Mouse (Mus musculus) MEL-GATA-1-ER (cell line): ENCODE data around the gene Taf3.

Experiments used
- DNase-seq: peaks from one replicate; pipeline ENCODE4 v3.0.0-alpha.2; 2012; ENCODE audit warnings: low read depth; ENCODE audit errors: extremely low read depth

The Taf3 gene

DNA sequence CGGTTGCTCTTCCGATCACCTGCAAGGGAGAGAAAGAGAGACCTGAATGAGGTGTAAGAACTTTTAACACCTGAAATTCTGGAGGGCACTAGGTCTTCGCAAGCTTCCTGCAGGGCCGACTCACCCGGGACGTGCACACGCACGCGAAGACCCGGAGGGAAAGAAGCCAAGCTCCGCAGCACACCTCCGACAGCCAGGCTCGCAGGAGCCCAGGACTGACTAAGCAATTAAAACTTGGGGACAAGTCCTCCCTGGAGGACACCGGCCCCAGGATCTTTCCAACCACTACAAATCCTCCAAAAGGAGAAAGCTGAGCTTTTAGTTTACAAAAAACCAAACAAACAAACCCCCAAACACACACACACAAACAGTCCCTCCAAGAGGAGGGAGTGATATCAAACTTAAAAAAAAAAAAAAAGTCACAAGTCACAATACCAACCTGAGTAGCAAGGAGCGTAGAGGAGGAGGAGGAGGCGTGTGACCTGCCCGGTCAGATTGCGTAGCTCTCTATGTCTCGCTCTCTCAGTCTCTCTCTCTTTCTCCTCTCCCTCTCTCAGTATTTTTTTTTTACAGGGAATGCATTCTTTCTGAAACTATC is 170.3 kb downstream of the Taf3 start:
- no peak for DNase-seq

DNA sequence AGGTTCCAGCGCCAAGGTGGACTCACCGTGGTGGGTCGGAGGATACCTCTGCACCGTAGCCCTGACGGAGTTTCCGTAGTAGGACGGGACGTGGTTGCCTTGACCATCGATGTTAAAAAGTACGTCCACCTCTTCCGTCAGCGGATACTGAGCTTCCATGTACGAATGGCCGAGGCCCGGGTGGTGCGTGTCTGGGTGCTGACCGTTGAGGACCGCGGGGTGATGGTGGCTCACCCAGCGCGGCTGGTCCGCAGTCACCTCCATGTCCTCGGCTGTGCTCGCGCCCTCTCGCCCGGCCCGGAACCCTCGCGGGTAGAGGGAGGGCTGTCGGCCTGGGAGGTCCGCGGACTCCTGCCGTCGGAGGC is 171.1 kb downstream of the Taf3 start:
- DNase-seq = no peak

DNA sequence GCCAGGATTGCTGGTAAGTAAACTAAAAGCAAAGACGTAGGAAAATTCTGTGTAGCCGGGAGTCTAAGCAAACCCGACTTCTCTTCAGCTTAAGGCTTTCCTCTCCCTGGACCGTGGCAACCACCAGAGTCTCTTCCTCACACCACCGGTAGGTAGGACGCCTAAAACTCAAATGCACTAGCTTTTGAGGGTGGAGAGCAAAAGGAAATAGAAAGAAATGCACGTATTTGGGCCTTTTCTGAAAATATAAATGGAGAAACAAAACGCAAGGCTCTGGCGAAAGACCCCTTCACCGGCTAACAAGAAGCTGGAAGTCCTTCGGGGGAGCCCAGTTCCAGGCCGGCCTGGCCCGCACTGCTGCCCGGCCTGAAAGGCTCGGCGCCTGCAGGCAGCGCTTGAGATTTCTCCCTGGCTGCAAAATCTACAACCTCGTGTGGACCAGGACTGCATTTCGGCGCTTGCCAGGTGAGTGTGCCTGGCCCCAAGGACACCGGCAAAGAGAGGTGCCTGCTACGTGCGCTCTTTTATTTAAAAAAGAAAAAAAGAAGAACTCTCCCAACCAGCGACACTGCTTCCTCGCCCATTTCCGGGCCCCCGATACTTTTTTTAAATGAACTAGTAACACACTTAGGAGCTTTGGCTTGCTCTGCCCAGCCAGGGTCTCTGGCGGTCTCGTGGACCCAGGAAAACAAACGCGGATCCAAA is 171.6 kb downstream of the Taf3 start:
- DNase-seq = no peak

DNA sequence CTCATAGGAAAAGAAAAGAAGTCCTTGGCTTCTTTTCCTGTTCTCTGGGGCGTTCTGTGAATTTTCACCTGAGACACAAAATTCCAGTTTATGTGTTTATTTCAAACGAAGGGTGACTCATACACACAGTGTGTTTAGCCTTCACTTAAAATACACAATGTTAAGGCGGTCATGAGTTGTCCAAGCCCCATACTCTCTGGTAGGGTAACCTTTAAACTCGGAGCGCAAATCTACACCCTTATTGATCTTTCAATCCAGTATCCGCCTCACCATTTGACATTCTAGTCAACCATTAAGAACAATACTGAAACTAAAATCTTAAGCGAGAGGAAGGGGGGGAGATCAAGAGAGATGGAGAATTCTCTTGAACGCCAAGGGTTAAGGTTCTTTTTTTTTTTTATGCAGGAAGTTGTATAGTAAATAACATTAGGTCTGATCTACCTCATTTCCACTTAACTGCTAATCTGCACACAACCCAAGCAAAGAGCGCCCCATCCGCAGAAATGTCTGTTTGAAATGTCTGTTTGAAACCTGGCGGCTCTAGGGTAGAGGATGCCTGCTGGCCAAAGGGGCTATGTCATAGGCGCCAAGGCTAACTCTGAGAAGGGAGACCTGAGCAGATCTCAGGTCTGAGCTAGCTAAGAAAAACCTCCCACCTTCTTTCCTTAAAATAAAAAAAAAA is 172.6 kb downstream of the Taf3 start:
- no peak for DNase-seq

DNA sequence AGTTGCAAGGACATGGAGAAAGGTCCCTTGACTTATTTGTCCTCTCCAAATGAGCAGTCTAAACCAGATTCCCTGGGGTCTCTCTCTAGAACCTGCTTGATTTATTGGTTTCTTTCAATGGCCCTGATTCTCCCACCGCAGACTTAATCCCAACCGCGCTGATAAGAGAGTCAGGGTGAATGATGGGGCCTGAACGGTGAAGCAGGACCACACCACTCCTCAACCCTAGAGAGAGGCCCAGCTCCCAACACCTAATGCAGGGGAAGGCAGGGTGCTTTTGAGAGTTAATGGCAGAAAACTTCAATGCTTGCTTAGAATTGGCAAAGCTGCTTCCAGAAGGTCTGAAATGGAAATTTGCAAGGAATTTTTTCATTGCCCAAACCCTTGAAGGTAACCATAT is 173.2 kb downstream of the Taf3 start:
- no peak for DNase-seq

DNA sequence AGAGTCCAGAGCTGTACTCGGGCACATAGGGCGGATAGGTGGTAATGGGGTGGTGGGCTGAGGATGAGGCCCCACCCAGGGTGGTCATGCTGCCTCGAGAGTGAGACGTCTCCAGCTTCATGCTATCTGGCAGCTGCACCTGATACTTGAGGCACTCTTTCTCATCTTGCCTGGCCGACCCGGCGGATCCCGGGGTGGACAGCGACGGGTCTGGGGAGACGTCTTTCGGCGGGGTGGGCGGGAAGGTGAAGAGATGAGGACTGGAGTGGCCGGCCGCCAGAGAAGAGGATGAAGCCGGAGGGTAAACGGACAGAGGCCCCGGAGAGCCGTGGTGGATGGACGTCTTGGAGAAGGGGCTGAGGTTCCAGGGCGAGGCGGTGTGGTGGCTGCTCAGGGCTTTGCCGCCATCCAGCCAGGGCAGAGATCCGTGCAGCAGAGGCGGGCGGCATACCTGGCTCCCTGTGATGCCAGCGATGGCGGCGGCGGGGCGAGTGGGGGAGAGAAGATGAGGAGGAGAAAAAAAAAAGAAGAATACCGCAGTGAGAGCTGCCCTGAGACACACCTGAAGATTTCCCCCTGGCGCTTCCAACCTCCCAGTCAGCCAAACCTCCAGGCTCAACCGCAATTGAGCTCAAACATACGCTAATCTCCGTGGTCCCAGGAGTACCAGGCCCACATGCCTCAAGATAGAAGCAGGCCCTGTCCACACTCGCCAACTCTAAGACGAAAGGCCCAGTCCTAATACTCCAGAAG is 173.8 kb downstream of the Taf3 start:
- no peak for DNase-seq

DNA sequence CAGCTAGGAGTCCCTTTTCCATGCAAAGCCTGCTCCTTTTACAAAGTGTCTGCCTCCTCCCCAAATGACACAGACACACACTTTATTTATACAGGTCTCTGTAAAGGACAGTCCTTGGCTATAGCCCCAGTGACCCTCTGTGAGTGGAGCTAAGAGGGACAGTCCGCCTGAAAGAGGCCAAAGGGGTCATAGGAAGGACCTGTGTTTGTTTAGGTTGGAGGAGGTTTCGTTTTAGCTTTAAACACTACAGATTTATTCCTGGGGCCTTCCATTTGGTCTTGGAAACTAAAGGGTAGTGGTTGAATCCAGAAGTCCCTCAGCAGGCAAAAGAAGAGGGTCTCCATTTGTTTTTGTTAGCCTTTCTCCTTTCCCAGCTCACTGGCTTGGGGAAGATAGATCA is 174.6 kb downstream of the Taf3 start:
- no peak for DNase-seq

DNA sequence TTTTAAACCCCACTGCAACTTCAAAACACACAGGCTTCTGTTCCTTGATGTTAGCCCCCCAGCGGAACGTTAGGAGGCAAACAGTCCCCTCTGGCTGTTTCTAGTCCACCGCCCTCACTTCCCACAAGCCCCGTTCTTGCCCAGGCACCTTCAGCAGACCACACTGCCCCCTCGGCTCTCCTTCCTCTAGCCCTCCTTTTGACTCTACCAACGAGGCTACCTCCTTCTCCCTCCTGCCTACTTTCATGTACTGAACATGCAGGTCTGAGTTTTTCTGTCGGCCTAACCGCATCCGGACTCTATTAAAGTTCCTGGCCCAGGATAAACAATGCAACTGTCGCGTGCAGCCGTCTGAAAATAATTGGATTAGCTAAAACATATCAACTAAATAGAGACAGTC is 175.7 kb downstream of the Taf3 start:
- no peak for DNase-seq

DNA sequence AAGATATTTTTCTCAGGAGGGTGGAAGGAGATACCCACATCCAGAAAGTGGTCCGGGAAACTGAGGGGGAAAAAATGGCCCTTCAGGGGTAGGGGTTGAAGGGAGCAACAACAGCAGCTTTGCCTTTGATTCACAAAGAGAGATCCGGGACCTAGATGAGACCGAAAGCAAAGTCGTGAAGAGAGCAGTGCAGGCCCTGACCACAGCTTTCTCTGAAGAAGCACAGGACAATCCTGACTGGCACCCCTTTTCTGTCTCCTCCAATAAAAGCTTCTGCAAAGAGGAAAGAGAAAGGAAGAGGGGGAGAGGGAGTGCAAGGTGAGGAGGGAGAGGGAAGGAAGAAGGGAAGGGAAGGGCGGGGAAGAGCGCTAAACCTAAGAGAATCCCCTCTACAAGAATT is 176.6 kb downstream of the Taf3 start:
- no peak for DNase-seq

DNA sequence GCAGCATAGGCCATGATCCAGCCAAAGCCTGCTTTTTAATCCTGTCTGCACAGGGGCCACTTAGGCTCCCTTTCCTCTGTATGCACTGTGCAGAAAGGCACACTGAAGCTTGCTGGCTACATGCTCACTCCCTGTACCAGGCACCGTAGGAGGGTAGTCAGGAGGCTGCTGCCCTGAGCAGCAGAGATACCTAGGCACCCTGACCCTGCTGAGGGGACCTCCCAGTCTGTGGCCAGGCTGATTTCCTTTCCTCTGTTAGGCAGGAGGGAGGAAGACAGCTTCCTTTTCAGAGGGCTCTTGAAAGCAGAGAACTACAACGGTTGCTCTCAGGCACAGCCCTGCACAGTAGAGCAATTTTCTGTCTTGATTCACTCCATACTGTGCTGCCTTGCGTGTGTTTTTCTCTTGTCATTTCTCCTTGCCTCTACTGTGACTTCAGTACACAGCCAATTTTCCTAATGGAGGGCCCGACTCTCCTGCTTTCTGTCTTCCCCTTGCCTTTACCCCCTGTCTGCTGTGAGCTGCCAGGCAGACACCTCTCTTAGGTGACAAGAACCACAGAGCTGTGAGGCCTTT is 177.2 kb downstream of the Taf3 start:
- DNase-seq = no peak

DNA sequence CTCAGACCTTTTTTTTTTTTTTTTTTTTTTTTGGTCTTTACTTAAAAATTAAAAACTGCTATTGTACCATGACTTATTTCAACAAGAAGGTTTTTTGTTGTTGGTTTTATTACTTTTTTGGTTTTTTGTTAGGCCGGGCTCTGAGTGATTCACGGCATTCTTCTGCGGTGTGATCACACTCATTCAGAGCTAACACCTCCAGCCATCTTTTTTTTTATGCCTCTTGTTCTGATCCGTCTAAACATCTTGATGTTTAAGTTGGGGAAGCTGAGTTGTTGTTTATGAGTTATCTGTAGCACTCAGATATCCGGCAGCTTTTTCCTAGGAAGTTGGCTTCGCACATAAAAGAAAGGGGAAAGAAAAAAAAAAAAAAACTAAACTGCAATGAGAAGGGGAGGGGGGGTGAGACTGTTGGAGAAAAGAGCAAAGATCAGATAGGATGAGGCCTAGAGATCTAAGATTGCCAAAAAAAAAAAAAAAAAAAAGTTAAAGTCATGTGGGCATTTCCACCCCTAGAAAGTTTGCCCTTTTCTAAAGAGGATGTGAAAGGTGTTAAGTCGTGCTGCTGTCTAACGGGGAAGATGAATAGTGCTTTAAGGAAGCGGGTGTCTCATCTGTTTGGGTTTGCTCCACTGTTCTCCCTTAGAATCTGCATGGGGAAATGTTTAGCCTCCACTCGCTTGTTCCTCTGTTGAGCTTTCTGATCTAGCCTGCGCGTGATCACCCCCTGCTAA is 181.1 kb downstream of the Taf3 start:
- no peak for DNase-seq
